In genomic region chr5:121570787-121571186, GRCm38 (mm10) we compare ENCODE assay signal across 24 mouse cellular contexts. TPM values are rescaled to one million over a fixed set of nuclear protein-coding genes. Genes with fewer than 3 reads are reported as not detected.
DNase-seq lines count a peak whose midpoint lies in the region; ATAC-seq and TF ChIP-seq lines count a peak whose summit lies in the region.
"Had no signal": no experiment of that assay in that cellular context is flagged by ENCODE, and none has a peak within 500 bp of the region (broad histone marks: within the 10 kb centered on the region; RNA-seq: fewer than 3 reads in every experiment).

No protein-coding gene starts in this region.

- no peak for TF ChIP-seq POLR2A in kidney, adult 2 months (IDR thresholded peaks at IDR 0.05; ENCODE audit: low read depth, low read length)
- no peak for TF ChIP-seq POLR2A in lung, adult 2 months (IDR thresholded peaks at IDR 0.05; ENCODE audit: borderline replicate concordance, extremely low read depth, low read depth, low read length)
- TF ChIP-seq POLR2A in brain, embryonic 14.5 days (IDR thresholded peaks at IDR 0.05; ENCODE audit: borderline replicate concordance, extremely low read depth, insufficient read depth, insufficient read length, poor library complexity, severe bottlenecking), result no peak

- H3K27me3 ChIP-seq in kidney, adult 2 months (replicated peaks; ENCODE audit: control insufficient read depth, insufficient read depth, low read length), result no peaks in the 10 kb centered on the region
- H3K27me3 ChIP-seq in lung, embryonic 15.5 days, result no peaks in the 10 kb centered on the region
- H3K27me3 ChIP-seq: CH12.LX; embryonic facial prominence, embryonic 15.5 days; forebrain, embryonic 15.5 days; hindbrain, embryonic 12.5 days had no signal

- H3K4me1 ChIP-seq in kidney, adult 2 months (ENCODE audit: control insufficient read depth, insufficient read depth, low read length), result peaks cover 11% of the 10 kb centered on the region; the same call in 1 of the 2 replicates
- H3K4me1 ChIP-seq in lung, embryonic 15.5 days, result peaks cover 18% of the 10 kb centered on the region
- 0 out of 2 replicates have a peak, but pooled peaks cover 4% of the 10 kb centered on the region for H3K4me1 ChIP-seq in lung, adult 2 months (ENCODE audit: control insufficient read depth, insufficient read depth, low read length)
- H3K4me1 ChIP-seq: embryonic facial prominence, embryonic 15.5 days; forebrain, embryonic 10.5 days; forebrain, embryonic 15.5 days; hindbrain, embryonic 12.5 days had no signal

- no peak overlapping the region for H3K4me3 ChIP-seq in kidney, adult 2 months (ENCODE audit: insufficient read depth, low read depth, low read length)
- no peak overlapping the region for H3K4me3 ChIP-seq in lung, embryonic 15.5 days
- no peak overlapping the region for H3K4me3 ChIP-seq in lung, adult 2 months (replicated peaks; ENCODE audit: extremely low read depth, low read depth, low read length)
- H3K4me3 ChIP-seq: embryonic facial prominence, embryonic 15.5 days; erythroblast, embryonic 14.5 days; forebrain, embryonic 10.5 days; forebrain, embryonic 15.5 days; hindbrain, embryonic 12.5 days had no signal

- H3K36me3 ChIP-seq in kidney, adult 2 months (ENCODE audit: control insufficient read depth, insufficient read depth, low read length), result no peaks in the 10 kb centered on the region
- peaks cover 31% of the 10 kb centered on the region for H3K36me3 ChIP-seq in lung, embryonic 15.5 days

- H3K9ac ChIP-seq in lung, embryonic 15.5 days, result no peak overlapping the region
- H3K9ac ChIP-seq: embryonic facial prominence, embryonic 15.5 days; forebrain, embryonic 15.5 days; hindbrain, embryonic 12.5 days had no signal

- DNase-seq in kidney, adult 2 months, result peak; percentile 56
- no peak for DNase-seq in kidney, adult 18-20 months
- DNase-seq in lung, adult 2 months, result no peak
- DNase-seq in MN1 (ENCODE audit: low spot score), result peak; percentile 30
- DNase-seq in brain, embryonic 14.5 days (ENCODE audit: low read depth), result peak; percentile 5
- DNase-seq: adrenal gland, adult 8-10 months; adrenal gland, postnatal 36 days; cerebellum, adult 11 months; cerebellum, adult 8-10 months; cerebellum, postnatal 14 days; embryo, embryonic 11 days; gastrocnemius, postnatal 10 days; heart, adult 18-20 months; heart, postnatal 4 days had no signal

- no peaks in the 10 kb centered on the region for H3K9me3 ChIP-seq in lung, embryonic 15.5 days
- H3K9me3 ChIP-seq: embryonic facial prominence, embryonic 15.5 days; forebrain, embryonic 10.5 days; forebrain, embryonic 15.5 days; hindbrain, embryonic 12.5 days had no signal

- no peak overlapping the region for H3K27ac ChIP-seq in kidney, adult 2 months (ENCODE audit: insufficient read depth, low read depth, low read length)
- peak overlapping the region; percentile 81 for H3K27ac ChIP-seq in lung, embryonic 15.5 days
- H3K27ac ChIP-seq: embryonic facial prominence, embryonic 15.5 days; forebrain, embryonic 10.5 days; forebrain, embryonic 15.5 days; hindbrain, embryonic 12.5 days had no signal

- no peak for TF ChIP-seq CTCF in kidney, adult 2 months (conservative IDR thresholded peaks at IDR 0.05; ENCODE audit: insufficient read depth, insufficient read length, low read depth, low read length)
- TF ChIP-seq CTCF in lung, adult 2 months (IDR thresholded peaks at IDR 0.05; ENCODE audit: insufficient read depth, low read length), result no peak
- no peak for TF ChIP-seq CTCF in brain, embryonic 14.5 days (IDR thresholded peaks at IDR 0.05; ENCODE audit: borderline replicate concordance, extremely low read depth, insufficient read depth, insufficient read length)

- 0 out of 2 replicates have a peak, but pooled peaks have one; percentile 41 for ATAC-seq in lung, embryonic 15.5 days (ENCODE audit: borderline replicate concordance, extremely low read depth, low FRiP score, low TSS enrichment)
- ATAC-seq: forebrain, embryonic 15.5 days; hindbrain, embryonic 16.5 days had no signal

- 26% methylated on average over 1 of the region's 1 CpGs for WGBS in kidney, adult 2 months
- WGBS in lung, embryonic 15.5 days, result 21% methylated on average over 1 of the region's 1 CpGs
- WGBS in lung, adult 2 months, result 52% methylated on average over 1 of the region's 1 CpGs

- peak overlapping the region; percentile 17; the same call in 1 of the 2 replicates for H3K4me2 ChIP-seq in lung, embryonic 15.5 days
- H3K4me2 ChIP-seq: embryonic facial prominence, embryonic 15.5 days; forebrain, embryonic 15.5 days; heart, embryonic 11.5 days; hindbrain, embryonic 12.5 days had no signal

RNA-seq across cellular contexts. Expression of gene Aldh2, which starts 22.8 kb away (rescaled TPM):
- 1,369 and 1,431 TPM in 2 replicates for polyA plus RNA-seq in kidney, adult 2 months (2012; rRNA removed)
- 319 and 330 TPM in 2 replicates for polyA plus RNA-seq in lung, embryonic 15.5 days (2015; fragmentation: Nextera tagmentation; extraction: Ambion mirVana)
- polyA plus RNA-seq in lung, adult 2 months (2012; rRNA removed), result 1,209 and 1,438 TPM in 2 replicates
- 141 and 169 TPM in 2 replicates for polyA plus RNA-seq in brain, embryonic 14.5 days (2012; rRNA removed)

RNA-seq across cellular contexts. Expression of gene Mapkapk5, which starts 25.1 kb away (rescaled TPM):
- 32.6 and 36.6 TPM in 2 replicates for polyA plus RNA-seq in kidney, adult 2 months (2012; rRNA removed)
- polyA plus RNA-seq in lung, embryonic 15.5 days (2015; fragmentation: Nextera tagmentation; extraction: Ambion mirVana), result 48.2 and 49.2 TPM in 2 replicates
- polyA plus RNA-seq in lung, adult 2 months (2012; rRNA removed), result 20.6 and 36.8 TPM in 2 replicates
- 99.8 and 103 TPM in 2 replicates for polyA plus RNA-seq in brain, embryonic 14.5 days (2012; rRNA removed)

RNA-seq across cellular contexts. Expression of gene Adam1a, which starts 25.5 kb away (rescaled TPM):
- 2.0 and 2.2 TPM in 2 replicates for polyA plus RNA-seq in kidney, adult 2 months (2012; rRNA removed)
- polyA plus RNA-seq in lung, embryonic 15.5 days (2015; fragmentation: Nextera tagmentation; extraction: Ambion mirVana), result 1.1 and 1.5 TPM in 2 replicates
- polyA plus RNA-seq in lung, adult 2 months (2012; rRNA removed), result 4.4 and 5.7 TPM in 2 replicates
- 34.1 and 38.2 TPM in 2 replicates for polyA plus RNA-seq in brain, embryonic 14.5 days (2012; rRNA removed)

RNA-seq across cellular contexts. Expression of gene Gm42878, which starts 25.5 kb away (rescaled TPM):
- polyA plus RNA-seq in kidney, adult 2 months (2012; rRNA removed), result 0.13 TPM in 1 of 2 replicates, not detected in the other
- not detected in 2 replicates for polyA plus RNA-seq in lung, embryonic 15.5 days (2015; fragmentation: Nextera tagmentation; extraction: Ambion mirVana)
- polyA plus RNA-seq in lung, adult 2 months (2012; rRNA removed), result 0.28 TPM in 1 of 2 replicates, not detected in the other
- 0.14 and 0.39 TPM in 2 replicates for polyA plus RNA-seq in brain, embryonic 14.5 days (2012; rRNA removed)
- polyA plus RNA-seq: embryonic facial prominence, embryonic 11.5 days; embryonic facial prominence, embryonic 15.5 days; erythroblast, embryonic 14.5 days; forebrain, embryonic 10.5 days; forebrain, embryonic 15.5 days; heart, embryonic 11.5 days; hindbrain, embryonic 12.5 days; hindbrain, embryonic 16.5 days had no signal

RNA-seq across cellular contexts. Expression of gene Acad12, which starts 48.0 kb away (rescaled TPM):
- 47.0 and 51.4 TPM in 2 replicates for polyA plus RNA-seq in kidney, adult 2 months (2012; rRNA removed)
- polyA plus RNA-seq in lung, embryonic 15.5 days (2015; fragmentation: Nextera tagmentation; extraction: Ambion mirVana), result 2.5 and 2.9 TPM in 2 replicates
- 10.1 and 10.3 TPM in 2 replicates for polyA plus RNA-seq in lung, adult 2 months (2012; rRNA removed)
- 1.5 and 1.8 TPM in 2 replicates for polyA plus RNA-seq in brain, embryonic 14.5 days (2012; rRNA removed)

Comparison
In these comparisons a context has a peak if more than half of its experiments do, and no peak if none do; other contexts are left out.
1. DNase-seq: peak in kidney, adult 2 months (single experiment), MN1 (single experiment) and brain, embryonic 14.5 days (single experiment); none in kidney, adult 18-20 months (single experiment) and lung, adult 2 months (single experiment).